Mouse (Mus musculus) lung, postnatal 0 days (tissue): ENCODE results near the gene Spns3. TPM values are rescaled to one million over a fixed set of nuclear protein-coding genes. Genes with fewer than 3 reads are reported as not detected.

Source experiments
- ATAC-seq: fragments of 200-750 bp; cut with Nextera tagmentation; 2 replicates; pipeline ENCODE4 v1.8.0; 2017; ENCODE audit warnings: moderate library complexity
- DNase-seq: peaks from one replicate; pipeline ENCODE4 v3.0.0-alpha.2; 2016; ENCODE audit warnings: low spot score
- H3K27ac ChIP-seq: fragments of 300-500 bp; sonication (generic); 2 replicates; pipeline ENCODE4 v1.5.1; 2014; ENCODE audit warnings: antibody characterized with exemption, mild to moderate bottlenecking, low read length, mixed read lengths
- H3K27me3 ChIP-seq: fragments of 300-500 bp; sonication (generic); replicated peaks from 2 replicates; pipeline ENCODE4 v1.6.1; 2014; ENCODE audit warnings: low read length, mixed read lengths; ENCODE audit not compliant: insufficient read depth
- H3K36me3 ChIP-seq: fragments of 300-500 bp; sonication (generic); 2 replicates; pipeline ENCODE4 v1.6.1; 2014; ENCODE audit warnings: low read length, mixed read lengths; ENCODE audit not compliant: insufficient read depth
- H3K4me1 ChIP-seq: fragments of 300-500 bp; sonication (generic); 2 replicates; pipeline ENCODE4 v1.6.1; 2014; ENCODE audit warnings: antibody characterized with exemption, low read depth, low read length, mixed read lengths; ENCODE audit not compliant: insufficient read depth
- H3K4me2 ChIP-seq: fragments of 300-500 bp; sonication (generic); replicated peaks from 2 replicates; pipeline ENCODE4 v1.6.1; 2014; ENCODE audit warnings: low read depth, mild to moderate bottlenecking, low read length, moderate library complexity, mixed read lengths
- H3K4me3 ChIP-seq: fragments of 300-500 bp; sonication (generic); 2 replicates; pipeline ENCODE4 v1.5.1; 2014; ENCODE audit warnings: low read depth, low read length
- H3K9ac ChIP-seq: fragments of 300-500 bp; sonication (generic); replicated peaks from 2 replicates; pipeline ENCODE4 v1.6.1; 2014; ENCODE audit warnings: low read depth, mild to moderate bottlenecking
- H3K9me3 ChIP-seq: fragments of 300-500 bp; sonication (generic); 2 replicates; pipeline ENCODE4 v1.6.1; 2016; ENCODE audit warnings: low read length, mixed read lengths
- CTCF ChIP-seq: IDR thresholded peaks from 2 replicates; pipeline ENCODE4 v1.5.1; 2016; ENCODE audit warnings: antibody characterized with exemption, mild to moderate bottlenecking
- EP300 ChIP-seq: IDR thresholded peaks from 2 replicates; pipeline ENCODE4 v1.6.1; 2016; ENCODE audit warnings: antibody characterized with exemption, mild to moderate bottlenecking, control low read depth
- WGBS: fragments of 180-500 bp; shearing (Covaris S2); extraction: QIAGEN DNeasy Blood & Tissue Kit; methylation state at CpG from one replicate; pipeline ENCODE4 v1.1.7; 2014; 5-methylcytosine and 5-hydroxymethylcytosine counted together
- polyA plus RNA-seq: library from polyadenylated mRNA; unstranded; fragments of >200 nt; fragmentation: Nextera tagmentation; extraction: Ambion mirVana; gene quantifications from 2 replicates; pipeline ENCODE4 v1.2.1, GENCODE M21; 2015

Gene Spns3
- polyA plus RNA-seq, 1 experiment from 2014 or later = 0.06 TPM

- TF ChIP-seq CTCF (no peak), EP300 (no peak)
- no peaks in the 10 kb centered on the region for H3K9me3 ChIP-seq
- H3K27me3 ChIP-seq = no peaks in the 10 kb centered on the region
- H3K27ac ChIP-seq = no peak overlapping the region
- ATAC-seq (no peak), DNase-seq (no peak)
- no peak overlapping the region for H3K4me3 ChIP-seq
- no peak overlapping the region for H3K9ac ChIP-seq
- H3K36me3 ChIP-seq = no peaks in the 10 kb centered on the region
- H3K4me1 ChIP-seq = no peaks in the 10 kb centered on the region
- no peak overlapping the region for H3K4me2 ChIP-seq
These were observed 42.7 kb downstream of the Spns3 start for GRCm38 (mm10) chr11:72507651-72508050.

GRCm38 (mm10) chr11:72504016-72504797 lies 46.1 kb downstream of the Spns3 start:
- Histone ChIP-seq H3K4me2 (no peak overlapping the region), H3K4me3 (no peak overlapping the region), H3K27me3 (no peaks in the 10 kb centered on the region), H3K4me1 (no peaks in the 10 kb centered on the region), H3K9me3 (no peaks in the 10 kb centered on the region), H3K9ac (no peak overlapping the region), H3K36me3 (no peaks in the 10 kb centered on the region), H3K27ac (no peak overlapping the region)
- WGBS = 56% methylated on average over 10 of the region's 10 CpGs
- TF ChIP-seq EP300 = no peak
- no peak for TF ChIP-seq CTCF
- DNase-seq (no peak), ATAC-seq (no peak)

GRCm38 (mm10) chr11:72503501-72503921 lies 46.8 kb downstream of the Spns3 start:
- no peak for DNase-seq
- no peak overlapping the region for H3K4me2 ChIP-seq

GRCm38 (mm10) chr11:72502236-72502635 lies 48.1 kb downstream of the Spns3 start:
- H3K9ac ChIP-seq = no peak overlapping the region
- no peaks in the 10 kb centered on the region for H3K4me1 ChIP-seq
- H3K9me3 ChIP-seq = no peaks in the 10 kb centered on the region
- no peaks in the 10 kb centered on the region for H3K36me3 ChIP-seq
- TF ChIP-seq EP300 (no peak), CTCF (no peak)
- no peak overlapping the region for H3K4me3 ChIP-seq
- WGBS = 34% methylated on average over 8 of the region's 8 CpGs
- H3K27me3 ChIP-seq = no peaks in the 10 kb centered on the region
- no peak overlapping the region for H3K27ac ChIP-seq
- no peak overlapping the region for H3K4me2 ChIP-seq
- DNase-seq = no peak
- no peak for ATAC-seq

More at GRCm38 (mm10) chr11:72503501-72503921, 46.8 kb downstream of the Spns3 start:
- ATAC-seq = no peak
- no peaks in the 10 kb centered on the region for H3K4me1 ChIP-seq
- H3K9me3 ChIP-seq = no peaks in the 10 kb centered on the region
- no peaks in the 10 kb centered on the region for H3K36me3 ChIP-seq
- no peak overlapping the region for H3K9ac ChIP-seq
- no peak overlapping the region for H3K4me3 ChIP-seq
- H3K27ac ChIP-seq = no peak overlapping the region
- no peak for TF ChIP-seq CTCF
- no peak for TF ChIP-seq EP300
- WGBS = 45% methylated on average over 5 of the region's 5 CpGs
- H3K27me3 ChIP-seq = no peaks in the 10 kb centered on the region

- Histone ChIP-seq H3K4me1 (no peaks in the 10 kb centered on the region), H3K36me3 (no peaks in the 10 kb centered on the region), H3K27ac (no peak overlapping the region), H3K27me3 (no peaks in the 10 kb centered on the region), H3K9me3 (no peaks in the 10 kb centered on the region), H3K4me3 (no peak overlapping the region), H3K4me2 (no peak overlapping the region), H3K9ac (no peak overlapping the region)
- ATAC-seq (no peak), DNase-seq (no peak)
- 34% methylated on average over 5 of the region's 5 CpGs for WGBS
- TF ChIP-seq EP300 (no peak), CTCF (no peak)
These were observed 48.8 kb downstream of the Spns3 start for GRCm38 (mm10) chr11:72501426-72502002.

GRCm38 (mm10) chr11:72500139-72500538 lies 50.2 kb downstream of the Spns3 start:
- DNase-seq = no peak
- 85% methylated on average over 4 of the region's 4 CpGs for WGBS
- H3K9me3 ChIP-seq = no peaks in the 10 kb centered on the region
- H3K4me1 ChIP-seq = no peaks in the 10 kb centered on the region
- no peaks in the 10 kb centered on the region for H3K27me3 ChIP-seq
- no peak for ATAC-seq
- no peak overlapping the region for H3K4me2 ChIP-seq
- no peak overlapping the region for H3K9ac ChIP-seq
- TF ChIP-seq CTCF = no peak
- no peak for TF ChIP-seq EP300
- no peaks in the 10 kb centered on the region for H3K36me3 ChIP-seq
- no peak overlapping the region for H3K27ac ChIP-seq
- no peak overlapping the region for H3K4me3 ChIP-seq
